Mouse (Mus musculus): ENCODE data around the gene Kansl1. TPM values are rescaled to one million over a fixed set of nuclear protein-coding genes. Genes with fewer than 3 reads are reported as not detected.

Gene Kansl1
- total RNA-seq, 4 experiments from 2014 or later, result 18.5 to 22.2 (median 20.7) TPM

GRCm38 (mm10) chr11:104439703-104440102, 29.0 kb downstream of the Kansl1 start:
- DNase-seq (ENCODE audit: low spot score in 2 of 2), result no peak

- no peak for DNase-seq (ENCODE audit: low spot score in 2 of 2)
Observed at GRCm38 (mm10) chr11:104438450-104438849, 30.2 kb downstream of the Kansl1 start.

- DNase-seq (ENCODE audit: low spot score in 2 of 2), result no peak
Observed at GRCm38 (mm10) chr11:104436394-104436954, 32.2 kb downstream of the Kansl1 start.

GRCm38 (mm10) chr11:104435753-104436152, 32.9 kb downstream of the Kansl1 start:
- DNase-seq (ENCODE audit: low spot score in 2 of 2), result no peak

GRCm38 (mm10) chr11:104435141-104435540, 33.5 kb downstream of the Kansl1 start:
- no peak for DNase-seq (ENCODE audit: low spot score in 2 of 2)

- DNase-seq (ENCODE audit: low spot score in 2 of 2), result no peak
Observed at GRCm38 (mm10) chr11:104432251-104432650, 36.4 kb downstream of the Kansl1 start.

GRCm38 (mm10) chr11:104431807-104432206, 36.9 kb downstream of the Kansl1 start:
- no peak for DNase-seq (ENCODE audit: low spot score in 2 of 2)

- DNase-seq (ENCODE audit: low spot score in 2 of 2), result peak in 1 of 2 experiments; percentile 22
Observed at GRCm38 (mm10) chr11:104424727-104425416, 43.8 kb downstream of the Kansl1 start.

GRCm38 (mm10) chr11:104412254-104412653, 56.4 kb downstream of the Kansl1 start:
- DNase-seq (ENCODE audit: low spot score in 2 of 2), result no peak

GRCm38 (mm10) chr11:104407391-104407790, 61.3 kb downstream of the Kansl1 start:
- DNase-seq (ENCODE audit: low spot score in 2 of 2), result no peak

GRCm38 (mm10) chr11:104400961-104401360, 67.7 kb downstream of the Kansl1 start:
- no peak for DNase-seq (ENCODE audit: low spot score in 2 of 2)

GRCm38 (mm10) chr11:104399459-104400216, 69.0 kb downstream of the Kansl1 start:
- DNase-seq (ENCODE audit: low spot score in 2 of 2), result no peak

- DNase-seq (ENCODE audit: low spot score in 2 of 2), result no peak
Observed at GRCm38 (mm10) chr11:104395648-104396047, 73.0 kb downstream of the Kansl1 start.

GRCm38 (mm10) chr11:104393196-104393595, 75.5 kb downstream of the Kansl1 start:
- DNase-seq (ENCODE audit: low spot score in 2 of 2), result peak in 1 of 2 experiments; percentile 5

- no peak for DNase-seq (ENCODE audit: low spot score in 2 of 2)
Observed at GRCm38 (mm10) chr11:104392153-104392552, 76.5 kb downstream of the Kansl1 start.

GRCm38 (mm10) chr11:104387284-104387683, 81.4 kb downstream of the Kansl1 start:
- no peak for DNase-seq (ENCODE audit: low spot score in 2 of 2)

- DNase-seq (ENCODE audit: low spot score in 2 of 2), result no peak
Observed at GRCm38 (mm10) chr11:104386595-104386994, 82.1 kb downstream of the Kansl1 start.

GRCm38 (mm10) chr11:104383167-104383810, 85.4 kb downstream of the Kansl1 start:
- no peak for DNase-seq (ENCODE audit: low spot score in 2 of 2)

GRCm38 (mm10) chr11:104381887-104382286, 86.8 kb downstream of the Kansl1 start:
- DNase-seq (ENCODE audit: low spot score in 2 of 2), result no peak

- no peak for DNase-seq (ENCODE audit: low spot score in 2 of 2)
Observed at GRCm38 (mm10) chr11:104379635-104380034, 89.0 kb downstream of the Kansl1 start.

GRCm38 (mm10) chr11:104376291-104376690, 92.4 kb downstream of the Kansl1 start:
- DNase-seq (ENCODE audit: low spot score in 2 of 2), result no peak
